Mouse (Mus musculus) adrenal gland, postnatal 14 days (tissue): ENCODE measurements around the gene Kif26a. TPM values are rescaled to one million over a fixed set of nuclear protein-coding genes. Genes with fewer than 3 reads are reported as not detected.

Experiments used
- DNase-seq: peaks from one replicate; pipeline ENCODE4 v3.0.0; 2021; ENCODE audit warnings: mixed read lengths
- microRNA-seq, 2 experiments: library from miRNA; unstranded; fragments of <30 nt; microRNA quantifications; one replicate each; pipeline ENCODE4 v1.2.0; 2021
- total RNA-seq: library from RNA; stranded (reverse); gene quantifications from 2 replicates; pipeline ENCODE4 v1.2.3, GENCODE M21; 2021

Gene Kif26a
- total RNA-seq, 1 experiment from 2014 or later = 12.8 TPM

DNA sequence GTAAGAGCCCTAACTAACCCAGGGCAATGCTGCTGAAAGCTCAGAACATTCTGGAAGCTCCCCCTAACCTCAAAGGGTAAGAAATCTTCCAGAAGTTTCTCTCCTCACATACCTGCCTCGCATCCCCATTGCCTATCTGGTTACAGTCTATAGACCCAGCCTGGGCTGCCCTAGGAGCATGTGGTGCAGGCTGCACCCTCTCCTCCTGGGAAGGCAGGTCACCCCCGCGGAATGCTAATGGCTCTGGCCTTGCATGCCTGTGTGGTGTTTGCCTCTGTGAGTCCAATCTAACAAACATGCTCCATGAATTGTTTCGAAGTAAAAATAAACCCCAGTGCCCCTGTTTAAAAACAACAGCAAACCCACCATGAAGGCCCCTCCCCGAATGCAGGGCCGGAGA is 75.3 kb downstream of the Kif26a start:
- no peak for DNase-seq

GRCm38 (mm10) chr12:112221754-112222439 is 75.9 kb downstream of the Kif26a start:
- DNase-seq = no peak

- DNase-seq = peak; percentile 75
Observed at GRCm38 (mm10) chr12:112223721-112224337, 77.8 kb downstream of the Kif26a start.

DNA sequence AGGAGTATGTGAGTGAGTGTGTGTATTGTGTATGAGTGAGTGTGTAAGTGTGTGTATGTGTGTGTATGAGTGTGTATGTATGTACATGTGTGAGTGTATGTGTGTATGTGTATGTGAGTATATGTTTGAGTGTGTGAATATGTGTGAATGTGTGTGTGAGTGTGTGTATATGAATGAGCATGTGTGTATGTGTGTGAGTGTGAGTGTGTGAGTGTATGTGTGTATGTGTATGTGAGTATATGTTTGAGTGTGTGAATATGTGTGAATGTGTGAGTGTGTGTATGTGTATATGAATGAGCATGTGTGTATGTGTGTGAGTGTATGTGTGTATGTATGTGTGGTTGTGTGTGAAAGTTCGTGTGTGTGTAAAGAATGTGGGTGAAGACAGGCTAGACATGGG is 80.2 kb downstream of the Kif26a start:
- DNase-seq = no peak

GRCm38 (mm10) chr12:112226656-112227055 is 80.6 kb downstream of the Kif26a start:
- no peak for DNase-seq

GRCm38 (mm10) chr12:112229084-112229483 is 83.1 kb downstream of the Kif26a start:
- DNase-seq = no peak

GRCm38 (mm10) chr12:112230196-112230595 is 84.2 kb downstream of the Kif26a start:
- DNase-seq = no peak

Small RNAs within 50 kb of the gene (microRNA-seq; reads per million reads assigned to microRNA genes)
- gene Mir203 (1,513 to 2,053 reads per million in 2 experiments), gene Mir3073a (0 reads per million in 2 experiments), gene Mir3073b (0 reads per million in 2 experiments)

Other genes with a start within 250 kb of the Kif26a start
- 17.5 and 22.0 TPM in 2 replicates for gene Ppp1r13b, start 238.1 kb upstream of the Kif26a start, total RNA-seq
- gene Atp5mpl, start 179.2 kb upstream of the Kif26a start, total RNA-seq = 533 and 580 TPM in 2 replicates
- 0.15 TPM in 1 of 2 replicates, not detected in the other for gene Tdrd9, start 174.6 kb upstream of the Kif26a start, total RNA-seq
- gene Rd3l, start 164.9 kb upstream of the Kif26a start, total RNA-seq = not detected in 2 replicates
- gene Aspg, start 39.5 kb upstream of the Kif26a start, total RNA-seq = 40.1 and 40.8 TPM in 2 replicates